Mouse (Mus musculus): ENCODE results near the gene Erg.
A peak's percentile ranks its signal among the peaks of the same experiment; 100 is the strongest.

Gene Erg

DNA sequence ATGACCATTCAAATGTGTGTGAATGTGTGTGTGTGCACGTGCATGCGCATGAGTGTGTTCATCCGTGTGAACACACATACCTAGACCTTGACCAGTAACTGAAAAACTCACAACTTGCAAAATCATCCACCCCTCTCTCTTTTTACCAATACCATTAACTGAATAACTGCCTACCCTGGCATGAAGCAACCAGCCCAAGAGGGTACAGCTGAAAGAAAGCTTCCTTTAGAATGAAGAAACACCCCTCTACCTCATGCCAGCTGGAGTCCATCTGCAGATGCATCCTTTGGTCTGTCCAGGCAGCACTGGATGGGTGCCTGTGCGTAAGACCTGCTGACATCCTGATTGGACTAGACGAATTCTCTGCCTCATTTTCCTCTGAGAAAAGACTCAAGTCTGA lies 198.1 kb downstream of the Erg start:
- no peak for DNase-seq (ENCODE audit: low spot score in 2 of 2)

DNA sequence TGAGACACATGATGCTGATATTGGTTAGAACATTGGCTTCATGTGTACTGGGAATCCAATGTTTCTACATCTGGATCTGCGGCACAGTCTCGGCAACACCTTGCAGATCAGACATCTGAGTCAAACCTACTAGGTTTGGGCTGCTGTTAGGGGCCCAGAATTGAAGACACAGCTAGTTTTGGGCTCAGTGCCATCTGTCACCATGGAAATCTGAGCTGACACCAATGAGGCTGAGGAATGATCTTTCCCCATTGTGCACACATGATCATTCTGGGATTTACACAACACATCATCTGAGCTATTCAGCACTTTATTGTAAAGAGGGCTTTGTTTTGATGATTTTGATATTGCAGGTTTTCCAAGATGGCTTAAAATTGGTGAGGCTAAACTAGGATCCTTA lies 199.4 kb downstream of the Erg start:
- DNase-seq (ENCODE audit: low spot score in 2 of 2), result no peak

DNA sequence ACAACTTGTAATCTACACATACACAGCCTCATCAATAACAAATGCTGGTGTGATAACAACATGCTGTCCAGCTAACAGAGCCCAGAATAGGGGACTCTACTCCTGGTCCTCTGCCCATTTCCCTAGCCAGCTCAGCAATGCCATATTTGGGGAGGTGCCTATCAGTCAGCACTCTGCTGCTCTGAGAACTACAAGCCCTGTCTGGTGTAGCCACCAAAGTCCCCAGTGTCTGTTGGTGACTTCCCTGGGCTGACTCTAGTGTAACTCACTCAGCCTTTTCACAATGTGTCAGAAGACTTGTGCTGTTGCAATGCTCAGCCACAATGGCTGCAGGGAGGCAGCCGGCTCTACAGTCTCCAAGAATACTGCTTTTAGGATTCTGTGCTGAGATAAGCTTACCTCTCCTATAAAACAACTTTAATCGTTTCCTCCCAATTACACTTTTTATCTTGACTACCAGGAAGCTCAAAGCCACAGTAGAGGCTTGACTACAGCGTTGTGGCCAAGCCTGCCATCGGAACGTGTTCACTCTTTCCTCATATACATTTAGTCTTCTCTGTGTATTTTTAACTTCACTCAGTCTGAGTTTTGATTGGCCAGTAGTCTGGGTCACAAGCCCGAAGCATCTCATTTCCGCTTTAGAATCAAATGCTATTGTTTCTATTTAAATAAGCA lies 201.0 kb downstream of the Erg start:
- no peak for DNase-seq (ENCODE audit: low spot score in 2 of 2)

DNA sequence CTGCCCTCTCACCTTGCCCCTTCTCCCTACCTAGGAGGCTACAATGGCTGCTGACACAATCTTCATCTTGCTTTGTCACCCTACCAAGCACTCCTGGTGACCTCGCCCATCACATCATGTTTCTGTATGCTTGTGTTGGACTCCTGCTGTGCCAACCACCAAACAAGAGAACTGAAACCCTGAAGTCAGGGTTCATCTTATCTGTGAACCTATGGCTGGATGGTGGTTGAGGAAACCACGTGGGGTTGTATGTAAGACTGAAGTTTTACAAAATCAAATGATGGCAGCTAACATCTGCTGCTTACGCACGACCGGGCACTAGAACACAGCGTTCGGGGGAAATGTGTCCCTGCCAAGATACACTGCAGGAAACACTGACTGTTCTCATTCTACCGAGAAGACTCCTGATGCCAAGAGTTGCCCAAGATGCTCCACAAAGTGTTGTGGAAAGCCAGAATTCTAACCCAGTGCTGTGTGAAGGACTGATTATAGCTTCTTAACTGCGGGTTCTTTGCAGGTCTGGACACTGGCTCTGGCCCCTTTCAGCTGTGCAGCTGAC lies 201.7 kb downstream of the Erg start:
- DNase-seq (ENCODE audit: low spot score in 2 of 2), result no peak

DNA sequence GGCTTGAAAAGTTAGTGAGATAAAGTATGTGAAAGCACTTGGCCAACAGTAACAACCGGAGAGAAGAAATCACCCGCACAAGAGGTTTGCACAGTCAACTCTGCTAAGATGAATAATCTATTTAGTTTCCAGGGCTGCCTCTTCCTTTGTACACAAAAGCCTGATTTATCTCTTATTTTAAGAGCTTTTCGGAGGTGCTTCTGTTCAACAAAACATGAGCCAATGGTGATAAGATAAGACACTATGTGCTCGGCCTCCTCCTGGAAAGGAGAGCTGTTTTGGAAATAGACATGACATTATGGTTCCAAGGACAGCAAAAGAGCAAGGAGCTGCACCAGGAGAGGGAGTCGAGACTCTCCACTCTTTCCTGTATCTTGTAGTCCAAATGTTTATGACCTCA lies 204.1 kb downstream of the Erg start:
- no peak for DNase-seq (ENCODE audit: low spot score in 2 of 2)

DNA sequence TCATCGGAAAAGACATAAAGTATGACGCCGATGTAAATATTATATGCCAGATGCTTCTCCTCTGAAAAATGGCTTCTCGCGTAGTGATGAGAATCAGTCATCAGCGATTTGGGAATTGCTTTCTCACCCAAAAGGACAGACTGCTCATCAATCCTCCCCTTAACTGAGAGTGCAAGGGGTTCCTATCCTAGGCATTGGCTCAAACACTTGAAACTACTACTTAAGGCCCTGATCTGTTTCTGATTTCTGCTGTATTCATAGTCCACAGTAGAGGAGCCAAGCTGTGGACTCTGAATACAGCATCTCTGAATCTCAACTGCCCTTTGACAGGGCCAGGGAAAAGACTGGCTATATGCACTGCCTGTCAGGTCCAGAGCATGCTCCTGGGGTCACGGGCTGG lies 209.6 kb downstream of the Erg start:
- DNase-seq (ENCODE audit: low spot score in 2 of 2), result no peak

DNA sequence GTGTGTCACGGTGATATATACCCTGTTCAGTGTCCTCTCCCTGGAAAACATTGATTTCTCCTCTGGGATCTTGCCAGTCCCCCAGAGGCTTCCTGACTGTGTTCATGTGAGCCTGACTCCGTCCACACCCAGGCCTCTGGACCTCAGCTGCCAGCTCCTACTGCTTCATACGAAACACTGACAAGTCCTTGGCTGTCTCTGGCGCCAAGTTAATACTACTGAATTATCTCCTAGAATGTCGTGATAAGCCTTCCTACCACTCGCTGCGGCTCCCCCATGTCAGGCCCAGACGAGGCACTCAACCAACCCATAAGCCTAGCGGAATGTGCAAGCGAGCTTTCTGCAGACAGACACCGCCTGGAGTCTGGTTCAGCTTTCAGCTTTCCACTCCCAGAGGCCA lies 210.0 kb downstream of the Erg start:
- DNase-seq (ENCODE audit: low spot score in 2 of 2), result no peak

DNA sequence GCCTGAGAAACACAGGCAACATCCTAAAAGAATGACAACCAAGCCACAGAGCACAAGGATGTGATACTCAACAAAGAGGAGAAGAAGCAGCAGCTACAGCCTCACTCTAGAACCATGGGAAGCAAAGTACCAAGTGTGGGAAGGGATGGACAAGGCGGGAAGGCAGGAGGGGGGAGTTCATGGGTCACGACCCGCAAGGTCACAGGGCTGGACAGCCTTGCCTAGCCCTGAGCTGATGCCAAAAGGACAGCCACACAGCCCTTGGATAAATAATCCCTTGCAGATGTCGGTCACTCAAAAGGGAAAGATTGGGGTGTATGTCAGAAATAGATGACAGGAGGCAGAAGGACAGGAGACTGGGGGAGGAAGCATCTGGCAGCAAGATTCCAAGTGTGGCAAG lies 211.7 kb downstream of the Erg start:
- no peak for DNase-seq (ENCODE audit: low spot score in 2 of 2)

DNA sequence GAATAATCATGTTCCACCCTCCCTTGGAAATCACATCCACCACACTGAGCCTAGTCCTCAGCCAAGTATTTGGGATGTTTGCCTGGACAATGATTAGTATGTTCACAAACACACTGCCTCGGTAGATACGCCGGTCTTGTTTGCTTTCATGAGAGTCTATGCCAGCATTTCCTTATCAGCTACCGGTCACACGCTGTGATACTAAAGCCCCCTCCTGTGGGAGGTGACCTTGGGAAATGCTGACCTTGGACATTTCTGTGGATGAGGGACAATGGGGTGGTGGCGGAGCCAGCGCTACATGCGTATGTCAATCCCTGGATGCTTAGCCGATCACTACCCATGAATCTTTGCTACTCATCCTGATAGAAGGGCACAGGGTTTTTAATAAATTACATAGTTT lies 213.4 kb downstream of the Erg start:
- DNase-seq (ENCODE audit: low spot score in 2 of 2), result no peak

- DNase-seq (ENCODE audit: low spot score in 2 of 2), result no peak
Measured at GRCm38 (mm10) chr16:95371713-95372112, 214.7 kb downstream of the Erg start.

GRCm38 (mm10) chr16:95366989-95367765 lies 219.2 kb downstream of the Erg start:
- no peak for DNase-seq (ENCODE audit: low spot score in 2 of 2)

DNA sequence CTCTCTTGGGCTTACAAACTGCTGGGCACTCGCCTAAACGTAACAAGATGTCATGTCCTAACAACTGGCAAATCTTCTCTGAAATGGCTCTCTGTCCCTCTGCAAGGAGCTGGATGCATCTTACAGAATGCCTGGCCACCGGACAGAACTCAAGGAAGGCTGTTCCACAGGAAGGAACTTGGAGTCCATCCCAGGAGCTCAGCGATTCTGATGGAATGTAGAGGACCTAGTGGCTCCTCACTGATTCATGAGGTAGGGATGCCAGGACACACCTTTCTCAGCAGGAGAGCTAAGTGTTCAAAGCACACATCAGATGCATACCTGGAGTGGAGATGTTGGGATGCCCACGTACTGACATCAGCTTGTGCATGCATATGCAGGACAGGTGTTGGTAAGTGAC lies 221.2 kb downstream of the Erg start:
- no peak for DNase-seq (ENCODE audit: low spot score in 2 of 2)

GRCm38 (mm10) chr16:95363632-95364465 lies 222.5 kb downstream of the Erg start:
- no peak for DNase-seq (ENCODE audit: low spot score in 2 of 2)

DNA sequence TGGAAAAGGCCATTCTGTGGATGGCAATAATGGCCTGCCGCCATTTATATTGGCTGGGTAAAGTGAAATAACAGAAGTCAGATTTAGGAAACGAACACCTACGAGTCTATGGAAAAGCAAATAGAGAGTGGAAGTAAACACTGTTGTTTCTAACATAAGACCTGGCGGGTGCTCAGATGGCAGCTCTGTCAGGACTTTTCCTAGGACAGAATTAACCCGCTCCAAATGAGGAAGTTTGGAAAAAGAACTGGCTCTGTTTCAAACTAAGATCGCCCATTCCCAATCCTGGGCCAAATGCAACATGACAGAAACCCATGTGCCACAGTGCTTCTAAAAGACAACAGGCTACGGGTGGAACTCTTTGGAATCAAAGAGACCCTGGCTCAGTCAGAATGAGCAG lies 224.4 kb downstream of the Erg start:
- DNase-seq (ENCODE audit: low spot score in 2 of 2), result no peak

DNA sequence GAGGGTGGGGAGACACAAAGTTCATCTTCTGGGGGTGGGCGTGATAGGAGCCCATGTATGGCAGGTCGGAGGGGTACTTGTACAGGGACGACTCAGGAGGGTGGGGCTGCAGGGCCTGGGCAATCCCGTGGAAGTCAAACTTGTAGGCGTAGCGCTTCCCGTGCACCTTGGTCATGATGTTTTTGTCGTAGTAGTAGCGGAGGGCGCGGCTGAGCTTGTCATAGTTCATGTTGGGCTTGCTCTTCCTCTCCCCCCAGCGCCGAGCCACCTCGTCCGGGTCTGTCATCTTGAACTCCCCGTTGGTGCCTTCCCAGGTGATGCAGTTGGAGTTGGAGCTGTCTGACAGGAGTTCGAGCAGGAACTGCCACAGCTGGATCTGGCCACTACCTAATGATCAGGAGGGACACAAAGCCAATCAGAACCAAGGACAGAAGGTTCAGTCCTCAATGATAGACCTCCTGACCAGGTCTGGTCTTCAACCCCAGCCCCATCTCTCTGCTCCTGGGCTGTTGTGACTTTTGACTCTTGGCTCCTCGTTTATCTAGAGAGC lies 225.4 kb downstream of the Erg start:
- no peak for DNase-seq (ENCODE audit: low spot score in 2 of 2)

DNA sequence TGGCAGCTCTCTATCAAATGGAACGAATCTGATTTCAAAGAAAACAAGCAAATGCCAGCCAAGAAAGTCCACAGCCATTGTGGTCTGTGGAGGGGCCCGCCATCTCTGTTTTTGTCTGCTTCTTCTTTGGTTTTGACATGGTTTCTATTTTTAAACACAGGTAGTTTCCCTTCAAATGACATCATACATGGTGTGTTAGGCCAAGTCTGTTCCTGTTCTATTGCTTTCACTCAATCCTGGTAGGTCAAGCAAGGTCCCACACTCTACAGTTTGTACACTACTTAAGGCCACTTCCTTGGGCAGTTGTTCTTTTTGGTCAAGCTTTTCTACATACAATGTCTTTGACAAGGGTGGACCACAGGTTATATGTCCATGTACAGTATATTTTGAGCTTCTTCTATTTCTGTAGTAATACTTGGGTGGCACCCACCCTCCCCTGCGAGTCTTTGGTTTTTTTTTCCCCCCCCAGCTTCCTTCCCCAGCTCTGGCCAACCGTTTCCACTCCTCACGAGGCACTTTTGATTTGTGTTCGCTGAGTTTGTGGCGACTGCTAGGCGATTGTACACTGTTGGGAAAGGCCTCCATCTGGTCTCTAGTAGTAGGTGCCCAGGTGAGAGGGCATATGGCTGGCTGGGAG lies 226.1 kb downstream of the Erg start:
- no peak for DNase-seq (ENCODE audit: low spot score in 2 of 2)

GRCm38 (mm10) chr16:95356962-95357955 lies 229.1 kb downstream of the Erg start:
- no peak for DNase-seq (ENCODE audit: low spot score in 2 of 2)

- DNase-seq (ENCODE audit: low spot score in 2 of 2), result no peak
Measured at GRCm38 (mm10) chr16:95353838-95354237, 232.6 kb downstream of the Erg start.

GRCm38 (mm10) chr16:95352266-95352665 lies 234.1 kb downstream of the Erg start:
- no peak for DNase-seq (ENCODE audit: low spot score in 2 of 2)

- peak in 1 of 2 experiments; percentile 47 for DNase-seq (ENCODE audit: low spot score in 2 of 2)
Measured at GRCm38 (mm10) chr16:95350499-95350898, 235.9 kb downstream of the Erg start.

Measured in left cerebral cortex, adult 9 months (tissue).